Mouse (Mus musculus): ENCODE data around the gene Gm3248. TPM values are rescaled to one million over a fixed set of nuclear protein-coding genes. Genes with fewer than 3 reads are reported as not detected.
A peak's percentile ranks its signal among the peaks of the same experiment; 100 is the strongest.
"Not testable (repeated sequence)": the region's sequence is repeated elsewhere in the genome, so short reads cannot be mapped to it uniquely, and the experiment has no call there.

Gm3248 gene
- 0.20 and 0.46 TPM in 2 replicates for polyA plus RNA-seq (2016; fragmentation: Nextera tagmentation; extraction: Ambion mirVana)

GRCm38 (mm10) chr14:5961635-5962034, at the start of gene Gm3248:
Gm3248 (minus strand) TSS chr14:5961745.
- not testable (repeated sequence) for H3K36me3 ChIP-seq; H3K9me3 ChIP-seq (replicated peaks); H3K27me3 ChIP-seq (ENCODE audit: low read depth, poor library complexity, severe bottlenecking); H3K4me1 ChIP-seq; H3K27ac ChIP-seq
- peak within 1 kb of the TSS; percentile 53 for H3K4me3 ChIP-seq
- peak; percentile 50 for DNase-seq (ENCODE audit: low spot score)
- 0% methylated on average over 9 of the region's 23 CpGs for WGBS

- not testable (repeated sequence) for DNase-seq (ENCODE audit: low spot score); H3K36me3 ChIP-seq; H3K4me3 ChIP-seq; H3K4me1 ChIP-seq; H3K27ac ChIP-seq; H3K9me3 ChIP-seq (replicated peaks); H3K27me3 ChIP-seq (ENCODE audit: low read depth, poor library complexity, severe bottlenecking)
- WGBS = 89% methylated on average over 7 of the region's 7 CpGs
These were observed 25.6 kb upstream of the Gm3248 start for GRCm38 (mm10) chr14:5987136-5987535.

- H3K9me3 ChIP-seq (replicated peaks); H3K36me3 ChIP-seq; H3K4me1 ChIP-seq; H3K27ac ChIP-seq; DNase-seq (ENCODE audit: low spot score); H3K27me3 ChIP-seq (ENCODE audit: low read depth, poor library complexity, severe bottlenecking); H3K4me3 ChIP-seq: not testable (repeated sequence)
- 64% methylated on average over 2 of the region's 2 CpGs for WGBS
These were observed 17.5 kb upstream of the Gm3248 start, which contains the start of gene Gm3453 for GRCm38 (mm10) chr14:5979037-5979436. Gm3453 (minus strand) TSS chr14:5979137.

GRCm38 (mm10) chr14:5962441-5962840, 896 bp upstream of the Gm3248 start:
- DNase-seq (ENCODE audit: low spot score); H3K36me3 ChIP-seq; H3K27ac ChIP-seq; H3K4me3 ChIP-seq; H3K27me3 ChIP-seq (ENCODE audit: low read depth, poor library complexity, severe bottlenecking); H3K4me1 ChIP-seq; H3K9me3 ChIP-seq (replicated peaks): not testable (repeated sequence)
- WGBS = 35% methylated on average over 4 of the region's 4 CpGs

GRCm38 (mm10) chr14:5961102-5961501, 443 bp downstream of the Gm3248 start:
- H3K27ac ChIP-seq; H3K4me1 ChIP-seq; H3K27me3 ChIP-seq (ENCODE audit: low read depth, poor library complexity, severe bottlenecking); H3K9me3 ChIP-seq (replicated peaks); H3K36me3 ChIP-seq: not testable (repeated sequence)
- H3K4me3 ChIP-seq = peak overlapping the region; percentile 53
- DNase-seq (ENCODE audit: low spot score) = peak; percentile 57
- 1% methylated on average over 22 of the region's 24 CpGs for WGBS

GRCm38 (mm10) chr14:5960479-5960878, 1.1 kb downstream of the Gm3248 start:
- H3K9me3 ChIP-seq (replicated peaks); H3K4me3 ChIP-seq; DNase-seq (ENCODE audit: low spot score); H3K4me1 ChIP-seq; H3K36me3 ChIP-seq; H3K27me3 ChIP-seq (ENCODE audit: low read depth, poor library complexity, severe bottlenecking); H3K27ac ChIP-seq: not testable (repeated sequence)
- 0% methylated on average over 4 of the region's 10 CpGs for WGBS

GRCm38 (mm10) chr14:5923276-5923675, 38.3 kb downstream of the Gm3248 start:
- not testable (repeated sequence) for H3K27ac ChIP-seq; H3K4me1 ChIP-seq; H3K36me3 ChIP-seq; H3K27me3 ChIP-seq (ENCODE audit: low read depth, poor library complexity, severe bottlenecking); H3K4me3 ChIP-seq; DNase-seq (ENCODE audit: low spot score); H3K9me3 ChIP-seq (replicated peaks)
- WGBS = 79% methylated on average over 7 of the region's 7 CpGs

- not testable (repeated sequence) for H3K4me3 ChIP-seq
- WGBS = 91% methylated on average over 4 of the region's 4 CpGs
These were observed 43.1 kb downstream of the Gm3248 start for GRCm38 (mm10) chr14:5918330-5918942.

GRCm38 (mm10) chr14:5913701-5914100, 47.8 kb downstream of the Gm3248 start:
- 82% methylated on average over 2 of the region's 2 CpGs for WGBS
- H3K4me1 ChIP-seq; DNase-seq (ENCODE audit: low spot score); H3K4me3 ChIP-seq; H3K36me3 ChIP-seq; H3K9me3 ChIP-seq (replicated peaks); H3K27me3 ChIP-seq (ENCODE audit: low read depth, poor library complexity, severe bottlenecking); H3K27ac ChIP-seq: not testable (repeated sequence)

More at GRCm38 (mm10) chr14:5918330-5918942, 43.1 kb downstream of the Gm3248 start:
- not testable (repeated sequence) for H3K4me1 ChIP-seq; H3K27ac ChIP-seq; H3K36me3 ChIP-seq; H3K9me3 ChIP-seq (replicated peaks); DNase-seq (ENCODE audit: low spot score); H3K27me3 ChIP-seq (ENCODE audit: low read depth, poor library complexity, severe bottlenecking)

Other genes starting within 250 kb of the Gm3248 start
- 0.41 TPM in 1 of 2 replicates, not detected in the other for gene Gm3373, start 220.2 kb downstream of the Gm3248 start, polyA plus RNA-seq (2016; fragmentation: Nextera tagmentation; extraction: Ambion mirVana)
- 0.63 and 0.85 TPM in 2 replicates for gene Gm3383, start 153.8 kb downstream of the Gm3248 start, polyA plus RNA-seq (2016; fragmentation: Nextera tagmentation; extraction: Ambion mirVana)
- not detected in 2 replicates for gene Gm3424, start 131.4 kb downstream of the Gm3248 start, polyA plus RNA-seq (2016; fragmentation: Nextera tagmentation; extraction: Ambion mirVana)
- 0.06 and 0.10 TPM in 2 replicates for gene Gm8237, start 81.4 kb downstream of the Gm3248 start, polyA plus RNA-seq (2016; fragmentation: Nextera tagmentation; extraction: Ambion mirVana)
- gene Gm3453, start 17.4 kb upstream of the Gm3248 start, polyA plus RNA-seq (2016; fragmentation: Nextera tagmentation; extraction: Ambion mirVana) = not detected in 2 replicates
- gene Gm6337, start 96.5 kb upstream of the Gm3248 start, polyA plus RNA-seq (2016; fragmentation: Nextera tagmentation; extraction: Ambion mirVana) = not detected in 2 replicates
- gene Gm8206, start 132.2 kb upstream of the Gm3248 start, polyA plus RNA-seq (2016; fragmentation: Nextera tagmentation; extraction: Ambion mirVana) = 1.2 and 1.3 TPM in 2 replicates
- 2.2 and 2.5 TPM in 2 replicates for gene Gm3468, start 146.9 kb upstream of the Gm3248 start, polyA plus RNA-seq (2016; fragmentation: Nextera tagmentation; extraction: Ambion mirVana)
- not detected in 2 replicates for gene Gm3476, start 164.1 kb upstream of the Gm3248 start, polyA plus RNA-seq (2016; fragmentation: Nextera tagmentation; extraction: Ambion mirVana)